Mouse (Mus musculus) midbrain, embryonic 16.5 days (tissue): Measurements from ENCODE around the gene Ifrd1. TPM values are rescaled to one million over a fixed set of nuclear protein-coding genes. Genes with fewer than 3 reads are reported as not detected.

Experiments
- ATAC-seq: fragments of 200-750 bp; cut with Nextera tagmentation; 2 replicates; pipeline ENCODE4 v1.8.0; 2017; ENCODE audit warnings: moderate TSS enrichment
- H3K27ac ChIP-seq: fragments of 300-500 bp; sonication (generic); 2 replicates; pipeline ENCODE4 v1.5.1; 2014; ENCODE audit warnings: mild to moderate bottlenecking, low read length, mixed read lengths
- H3K27me3 ChIP-seq: fragments of 300-500 bp; sonication (generic); 2 replicates; pipeline ENCODE4 v1.6.1; 2014; ENCODE audit warnings: low read depth, low read length, mixed read lengths; ENCODE audit not compliant: control insufficient read depth, insufficient read depth
- H3K36me3 ChIP-seq: fragments of 300-500 bp; sonication (generic); 2 replicates; pipeline ENCODE4 v1.6.1; 2014; ENCODE audit warnings: mild to moderate bottlenecking, low read length, moderate library complexity, mixed read lengths; ENCODE audit not compliant: control insufficient read depth, insufficient read depth
- H3K4me1 ChIP-seq: fragments of 300-500 bp; sonication (generic); 2 replicates; pipeline ENCODE4 v1.6.1; 2014; ENCODE audit warnings: mild to moderate bottlenecking, low read length, mixed read lengths; ENCODE audit not compliant: control insufficient read depth, insufficient read depth
- H3K4me2 ChIP-seq: fragments of 300-500 bp; sonication (generic); 2 replicates; pipeline ENCODE4 v1.6.1; 2014; ENCODE audit warnings: mild to moderate bottlenecking, low read length, mixed read lengths
- H3K4me3 ChIP-seq: fragments of 300-500 bp; sonication (generic); 2 replicates; pipeline ENCODE4 v1.5.1; 2014; ENCODE audit warnings: low read depth, mild to moderate bottlenecking, low read length, moderate library complexity, mixed read lengths
- H3K9ac ChIP-seq: fragments of 300-500 bp; sonication (generic); 2 replicates; pipeline ENCODE4 v1.6.1; 2014; ENCODE audit warnings: low read depth, low read length, mixed read lengths
- H3K9me3 ChIP-seq: fragments of 300-500 bp; sonication (generic); replicated peaks from 2 replicates; pipeline ENCODE4 v1.6.1; 2014; ENCODE audit warnings: mild to moderate bottlenecking, low read length, mixed read lengths; ENCODE audit not compliant: control insufficient read depth, poor library complexity, severe bottlenecking
- WGBS: fragments of 180-500 bp; shearing (Covaris S2); extraction: QIAGEN DNeasy Blood & Tissue Kit; methylation state at CpG from one replicate; pipeline ENCODE4 v1.1.7; 2014; 5-methylcytosine and 5-hydroxymethylcytosine counted together
- microRNA counts: library from miRNA; unstranded; fragments of <30 nt; microRNA quantifications from one replicate; lab custom pipeline; 2016
- microRNA-seq: library from miRNA; unstranded; fragments of <30 nt; microRNA quantifications from one replicate; pipeline ENCODE4, GENCODE M21; 2017
- polyA plus RNA-seq: library from polyadenylated mRNA; unstranded; fragments of >200 nt; fragmentation: Nextera tagmentation; extraction: Ambion mirVana; gene quantifications from 2 replicates; pipeline ENCODE4 v1.2.1, GENCODE M21; 2015

Ifrd1 gene
- polyA plus RNA-seq, 1 experiment from 2014 or later: 181 TPM

GRCm38 (mm10) chr12:40160777-40161176 lies 87.5 kb downstream of the Ifrd1 start:
- Histone ChIP-seq H3K9ac (no peak overlapping the region), H3K9me3 (no peaks in the 10 kb centered on the region), H3K4me3 (no peak overlapping the region), H3K4me2 (no peak overlapping the region), H3K27me3 (no peaks in the 10 kb centered on the region), H3K4me1 (no peaks in the 10 kb centered on the region), H3K27ac (no peak overlapping the region), H3K36me3 (no peaks in the 10 kb centered on the region)
- no peak for ATAC-seq
- WGBS: 72% methylated on average over 2 of the region's 2 CpGs

- H3K9me3 ChIP-seq: no peaks in the 10 kb centered on the region
- H3K27ac ChIP-seq: no peak overlapping the region
- H3K9ac ChIP-seq: no peak overlapping the region
- WGBS: 95% methylated on average over 6 of the region's 6 CpGs
- no peaks in the 10 kb centered on the region for H3K36me3 ChIP-seq
- H3K4me3 ChIP-seq: no peak overlapping the region
- H3K4me1 ChIP-seq: no peaks in the 10 kb centered on the region
- ATAC-seq: no peak
- H3K27me3 ChIP-seq: no peaks in the 10 kb centered on the region
- no peak overlapping the region for H3K4me2 ChIP-seq
Observed at GRCm38 (mm10) chr12:40154188-40154587, 94.1 kb downstream of the Ifrd1 start.

GRCm38 (mm10) chr12:40152353-40153069 lies 95.8 kb downstream of the Ifrd1 start:
- Histone ChIP-seq H3K4me2 (no peak overlapping the region), H3K4me3 (no peak overlapping the region), H3K27ac (no peak overlapping the region), H3K27me3 (no peaks in the 10 kb centered on the region), H3K9me3 (no peaks in the 10 kb centered on the region), H3K9ac (no peak overlapping the region), H3K4me1 (no peaks in the 10 kb centered on the region), H3K36me3 (no peaks in the 10 kb centered on the region)
- 89% methylated on average over 8 of the region's 8 CpGs for WGBS
- no peak for ATAC-seq

MicroRNAs encoded within 50 kb of the gene (microRNA counts, 519-probe panel; counts per million panel counts)
- microRNA mmu-miR-1938 (lab: Ali Mortazavi, UCI): 386 counts per million, percentile 18 among the panel's probes with 10 or more counts

Small RNAs within 50 kb of the gene (microRNA-seq; reads per million reads assigned to microRNA genes)
- gene Mir1938: not detected

Other genes starting within 250 kb of the Ifrd1 start
- 120 and 134 TPM in 2 replicates for gene Arl4a, start 210.5 kb downstream of the Ifrd1 start, polyA plus RNA-seq
- not detected in 2 replicates for gene Scin, start 114.3 kb downstream of the Ifrd1 start, polyA plus RNA-seq
- 0.29 TPM in 1 of 2 replicates, not detected in the other for gene Lsmem1, start 49.0 kb downstream of the Ifrd1 start, polyA plus RNA-seq
- gene Zfp277, start 197.4 kb upstream of the Ifrd1 start, polyA plus RNA-seq: 30.1 TPM in 2 replicates
- gene Dock4, start 197.4 kb upstream of the Ifrd1 start, polyA plus RNA-seq: 34.8 and 38.7 TPM in 2 replicates